Mouse (Mus musculus): ENCODE results near the gene Armh3.

- TF ChIP-seq GATA1 (IDR thresholded peaks at IDR 0.05; ENCODE audit: low read depth, low read length) (no peak), CTCF (IDR thresholded peaks at IDR 0.05 in 2 of 3, conservative IDR thresholded peaks at IDR 0.05 in 1 of 3; ENCODE audit: control insufficient read depth in 1 of 3, insufficient read depth in 1 of 3, low read depth in 2 of 3, low read length in 3 of 3, poor library complexity in 1 of 3, severe bottlenecking in 1 of 3) (no peak), TBP (IDR thresholded peaks at IDR 0.05; ENCODE audit: low read depth, low read length) (no peak), GABPA (IDR thresholded peaks at IDR 0.05; ENCODE audit: low read depth, low read length) (no peak), ZKSCAN1 (IDR thresholded peaks at IDR 0.05; ENCODE audit: low read depth, low read length) (no peak), MAFK (IDR thresholded peaks at IDR 0.05; ENCODE audit: borderline replicate concordance, low read depth, low read length) (no peak), USF2 (IDR thresholded peaks at IDR 0.05; ENCODE audit: borderline replicate concordance in 1 of 2, insufficient read depth in 1 of 2, low read depth in 1 of 2, low read length in 2 of 2) (no peak), SMC3 (IDR thresholded peaks at IDR 0.05; ENCODE audit: low read depth, low read length) (no peak), POLR2AphosphoS2 (IDR thresholded peaks at IDR 0.05; ENCODE audit: low read length) (no peak), TCF12 (IDR thresholded peaks at IDR 0.05; ENCODE audit: low read depth, low read length) (no peak), ELF1 (IDR thresholded peaks at IDR 0.05; ENCODE audit: low read depth, low read length) (no peak), MYC (IDR thresholded peaks at IDR 0.05; ENCODE audit: low read depth, low read length) (no peak), EP300 (IDR thresholded peaks at IDR 0.05; ENCODE audit: low read depth in 1 of 2, low read length in 2 of 2) (no peak)
Observed at GRCm38 (mm10) chr19:45812115-45812514, 186.2 kb downstream of the Armh3 start.

All from MEL (cell line).